Mouse (Mus musculus) embryonic facial prominence, embryonic 13.5 days (tissue): ENCODE results near the gene Ctrc. TPM values are rescaled to one million over a fixed set of nuclear protein-coding genes. Genes with fewer than 3 reads are reported as not detected.
A peak's percentile ranks its signal among the peaks of the same experiment; 100 is the strongest.

ENCODE experiments used
- ATAC-seq: fragments of 200-750 bp; cut with Nextera tagmentation; 2 replicates; pipeline ENCODE4 v1.8.0; 2017; ENCODE audit warnings: low read depth; ENCODE audit not compliant: insufficient number of reproducible peaks, insufficient read depth, low FRiP score, low TSS enrichment
- H3K27ac ChIP-seq: fragments of 300-500 bp; sonication (generic); 2 replicates; pipeline ENCODE4 v1.5.1; 2015; ENCODE audit warnings: moderate library complexity, mild to moderate bottlenecking, inconsistent platforms
- H3K27me3 ChIP-seq: fragments of 300-500 bp; sonication (generic); 2 replicates; pipeline ENCODE4 v1.6.1; 2015; ENCODE audit warnings: mild to moderate bottlenecking, inconsistent platforms
- H3K36me3 ChIP-seq: fragments of 300-500 bp; sonication (generic); 2 replicates; pipeline ENCODE4 v1.6.1; 2015; ENCODE audit warnings: mild to moderate bottlenecking, inconsistent platforms
- H3K4me1 ChIP-seq: fragments of 300-500 bp; sonication (generic); 2 replicates; pipeline ENCODE4 v1.6.1; 2015; ENCODE audit warnings: inconsistent platforms
- H3K4me2 ChIP-seq: fragments of 300-500 bp; sonication (generic); 2 replicates; pipeline ENCODE4 v1.6.1; 2015; ENCODE audit warnings: moderate library complexity, mild to moderate bottlenecking, inconsistent platforms
- H3K4me3 ChIP-seq: fragments of 300-500 bp; sonication (generic); 2 replicates; pipeline ENCODE4 v1.5.1; 2015; ENCODE audit warnings: mild to moderate bottlenecking, inconsistent platforms
- H3K9ac ChIP-seq: fragments of 300-500 bp; sonication (generic); 2 replicates; pipeline ENCODE4 v1.6.1; 2015; ENCODE audit warnings: mild to moderate bottlenecking, inconsistent platforms
- H3K9me3 ChIP-seq: fragments of 300-500 bp; sonication (generic); 2 replicates; pipeline ENCODE4 v1.6.1; 2016; ENCODE audit warnings: inconsistent platforms
- WGBS: fragments of 180-500 bp; shearing (Covaris S2); methylation state at CpG from one replicate; pipeline ENCODE4 v1.1.7; 2015; ENCODE audit warnings: mixed read lengths; 5-methylcytosine and 5-hydroxymethylcytosine counted together
- polyA plus RNA-seq: library from polyadenylated mRNA; unstranded; fragments of >200 nt; fragmentation: Nextera tagmentation; extraction: Ambion mirVana; gene quantifications from 2 replicates; pipeline ENCODE4 v1.2.1, GENCODE M21; 2015

Gene Ctrc
- polyA plus RNA-seq, 1 experiment from 2014 or later = not detected

DNA sequence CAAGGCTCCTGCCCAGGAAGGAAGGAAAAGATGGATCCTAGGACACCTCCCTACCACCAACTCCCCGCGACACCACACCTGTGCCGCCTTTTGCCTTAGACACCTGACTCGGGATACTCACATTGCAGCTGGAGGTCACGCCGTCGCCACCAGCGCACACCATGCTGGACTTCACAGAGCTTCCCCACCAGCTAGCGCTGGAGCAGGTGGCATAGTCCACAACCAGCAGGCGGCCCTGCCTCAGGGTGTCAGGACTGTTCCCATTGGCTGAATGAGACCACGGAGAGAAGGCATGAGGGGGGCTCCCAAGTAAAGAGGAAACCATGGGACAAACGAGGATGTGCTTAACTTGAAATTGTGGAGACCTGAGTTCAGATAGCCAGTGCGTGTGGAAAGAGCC is 27.3 kb downstream of the Ctrc start:
- Histone ChIP-seq H3K36me3 (peaks cover 20% of the 10 kb centered on the region), H3K4me1 (peaks cover 7% of the 10 kb centered on the region; the same call in 1 of the 2 replicates), H3K9me3 (no peaks in the 10 kb centered on the region), H3K27me3 (no peaks in the 10 kb centered on the region), H3K4me2 (no peak overlapping the region), H3K9ac (no peak overlapping the region), H3K4me3 (no peak overlapping the region), H3K27ac (no peak overlapping the region)
- no peak for ATAC-seq
- WGBS = 90% methylated on average over 13 of the region's 13 CpGs

DNA sequence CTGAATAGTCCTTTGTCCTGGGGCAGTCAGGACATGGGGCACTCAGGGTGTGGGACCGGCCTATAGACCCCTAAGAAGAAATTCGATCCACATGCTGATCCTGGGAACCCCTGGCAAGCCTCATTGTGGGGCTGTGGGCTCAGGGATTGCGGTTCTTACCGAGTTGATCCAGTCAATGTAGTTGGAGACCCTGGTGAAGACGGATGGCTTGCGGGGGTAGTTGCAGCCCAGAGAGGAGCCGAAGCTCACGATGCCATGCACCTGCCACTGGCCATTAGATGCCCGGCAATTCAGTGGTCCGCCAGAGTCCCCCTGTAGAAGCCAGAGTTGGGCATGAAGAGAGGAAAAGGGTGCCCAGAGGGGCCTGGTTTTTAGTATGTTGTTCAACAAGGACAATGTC is 28.5 kb downstream of the Ctrc start:
- 61% methylated on average over 10 of the region's 10 CpGs for WGBS
- Histone ChIP-seq H3K36me3 (peaks cover 31% of the 10 kb centered on the region), H3K9ac (no peak overlapping the region), H3K4me1 (peaks cover 7% of the 10 kb centered on the region; the same call in 1 of the 2 replicates), H3K27ac (no peak overlapping the region), H3K4me3 (no peak overlapping the region), H3K4me2 (no peak overlapping the region), H3K27me3 (no peaks in the 10 kb centered on the region), H3K9me3 (no peaks in the 10 kb centered on the region)
- no peak for ATAC-seq

DNA sequence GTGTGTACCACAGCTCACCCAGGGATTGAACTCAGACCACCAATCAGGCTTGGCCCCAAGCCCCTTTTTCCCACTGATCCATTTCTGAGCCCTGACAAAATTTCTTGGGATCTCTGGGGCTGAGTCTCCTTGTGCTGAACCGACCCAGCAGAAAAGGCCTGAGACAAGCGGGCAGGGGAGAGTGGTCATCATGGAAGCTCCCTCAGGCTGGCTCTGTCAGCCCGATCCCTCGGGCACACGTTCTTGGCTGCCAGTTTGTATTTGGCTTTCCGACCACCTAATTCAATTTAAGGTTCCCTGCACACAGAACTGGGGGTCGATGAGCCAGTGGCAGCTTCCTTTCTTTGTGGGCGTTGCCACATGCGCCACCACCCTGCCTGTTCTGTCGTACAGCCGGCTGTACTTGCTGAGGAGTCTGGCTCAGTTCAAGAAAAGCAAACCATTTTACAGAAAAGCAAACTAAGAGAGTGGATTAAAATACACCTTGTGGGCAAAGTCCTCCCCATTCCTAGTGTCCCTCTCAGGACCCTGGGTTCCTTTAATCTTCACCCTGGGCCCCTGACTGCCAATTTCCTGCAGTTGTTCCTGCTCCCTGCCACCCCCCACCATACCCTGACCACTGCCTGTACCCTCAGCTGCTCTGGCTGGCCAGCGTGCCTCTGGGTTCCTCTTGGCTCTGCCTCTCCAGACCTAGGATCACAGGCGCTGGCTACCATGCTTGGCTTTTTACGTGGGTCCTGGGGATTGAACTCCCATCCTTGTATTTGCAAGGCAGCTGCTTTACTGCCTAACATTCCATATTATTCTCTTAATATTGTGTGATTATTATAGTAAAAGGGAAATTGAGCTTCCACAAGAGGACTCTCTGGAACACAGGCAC is 29.1 kb downstream of the Ctrc start:
- Histone ChIP-seq H3K4me3 (no peak overlapping the region), H3K4me1 (peaks cover 7% of the 10 kb centered on the region; the same call in 1 of the 2 replicates), H3K27me3 (no peaks in the 10 kb centered on the region), H3K27ac (0 out of 2 replicates have a peak overlapping the region, but pooled peaks have one; percentile 33), H3K4me2 (no peak overlapping the region), H3K36me3 (peaks cover 38% of the 10 kb centered on the region), H3K9me3 (no peaks in the 10 kb centered on the region), H3K9ac (no peak overlapping the region)
- ATAC-seq = no peak
- WGBS = 50% methylated on average over 14 of the region's 14 CpGs

DNA sequence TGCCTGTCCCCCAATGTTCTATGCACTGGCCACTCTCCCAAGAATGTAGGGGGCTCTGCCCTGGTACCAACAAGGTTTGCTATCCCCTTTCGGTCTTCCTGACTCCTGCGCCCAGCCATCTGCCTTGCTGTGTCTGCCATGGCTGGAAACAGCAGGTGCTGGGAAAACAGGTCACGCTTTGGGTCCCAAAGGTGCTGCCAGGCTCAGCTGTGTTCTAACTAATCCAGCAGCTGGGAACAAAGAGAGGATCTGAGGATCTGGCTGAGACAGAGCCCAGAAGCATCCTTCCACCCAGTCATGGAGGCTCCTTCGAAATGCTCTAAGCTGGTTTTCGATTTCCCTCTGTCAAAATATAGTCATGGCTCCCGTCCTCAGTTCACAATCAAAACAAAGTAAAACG is 29.9 kb downstream of the Ctrc start:
- H3K4me3 ChIP-seq = no peak overlapping the region

DNA sequence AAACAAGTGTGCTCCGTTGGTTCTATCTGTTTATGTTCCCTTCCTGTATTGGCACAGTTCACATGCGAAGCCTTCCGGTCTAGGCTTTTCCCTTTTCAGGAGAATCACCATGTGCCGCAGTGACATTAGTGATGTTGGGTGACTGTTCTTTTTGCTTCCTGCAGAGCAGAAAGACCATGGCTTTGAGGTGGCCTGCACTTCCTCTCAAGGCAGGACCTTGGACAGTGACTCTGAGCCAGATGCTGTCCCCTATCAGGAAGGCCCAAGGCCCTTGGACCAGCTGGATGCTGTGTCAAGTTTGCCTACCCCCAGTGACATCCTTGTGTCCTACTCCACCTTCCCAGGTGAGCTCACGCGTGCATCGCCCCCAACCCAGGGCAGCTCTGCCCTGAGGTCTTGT is 34.8 kb downstream of the Ctrc start:
- H3K4me1 ChIP-seq = no peaks in the 10 kb centered on the region
- no peak overlapping the region for H3K9ac ChIP-seq
- ATAC-seq = no peak
- H3K27ac ChIP-seq = no peak overlapping the region
- WGBS = 95% methylated on average over 7 of the region's 7 CpGs
- no peak overlapping the region for H3K4me2 ChIP-seq
- peaks cover 94% of the 10 kb centered on the region for H3K36me3 ChIP-seq
- no peaks in the 10 kb centered on the region for H3K27me3 ChIP-seq
- no peak overlapping the region for H3K4me3 ChIP-seq
- H3K9me3 ChIP-seq = no peaks in the 10 kb centered on the region

More for the DNA sequence above, 29.9 kb downstream of the Ctrc start:
- Histone ChIP-seq H3K9ac (no peak overlapping the region), H3K36me3 (peaks cover 45% of the 10 kb centered on the region), H3K4me1 (peaks cover 7% of the 10 kb centered on the region; the same call in 1 of the 2 replicates), H3K4me2 (no peak overlapping the region), H3K27ac (no peak overlapping the region), H3K27me3 (no peaks in the 10 kb centered on the region), H3K9me3 (no peaks in the 10 kb centered on the region)
- WGBS = 82% methylated on average over 7 of the region's 7 CpGs
- ATAC-seq = no peak

DNA sequence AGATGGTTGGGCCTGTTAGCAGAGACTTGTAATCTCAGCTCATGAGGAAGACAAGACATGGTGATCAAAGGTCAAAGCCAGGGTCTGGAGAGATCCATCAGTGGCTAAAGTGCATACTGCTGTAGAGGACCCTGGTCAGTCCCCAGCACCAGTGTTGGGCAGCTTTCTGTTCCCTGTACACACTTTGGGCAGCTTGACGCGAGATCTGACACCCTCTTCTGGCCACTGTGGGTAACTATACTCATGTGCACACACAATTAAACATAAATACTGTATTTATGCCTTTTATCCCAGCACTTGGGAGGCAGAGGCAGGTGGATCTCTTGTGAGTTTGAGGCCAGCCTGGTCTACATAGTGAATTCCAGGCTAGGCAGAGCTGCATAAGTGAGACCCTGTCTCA is 35.2 kb downstream of the Ctrc start:
- 94% methylated on average over 2 of the region's 2 CpGs for WGBS
- H3K4me1 ChIP-seq = no peaks in the 10 kb centered on the region
- H3K9me3 ChIP-seq = no peaks in the 10 kb centered on the region
- H3K4me2 ChIP-seq = no peak overlapping the region
- H3K36me3 ChIP-seq = peaks cover 94% of the 10 kb centered on the region
- no peak overlapping the region for H3K9ac ChIP-seq
- no peak overlapping the region for H3K4me3 ChIP-seq
- H3K27ac ChIP-seq = no peak overlapping the region
- ATAC-seq = no peak
- no peaks in the 10 kb centered on the region for H3K27me3 ChIP-seq

DNA sequence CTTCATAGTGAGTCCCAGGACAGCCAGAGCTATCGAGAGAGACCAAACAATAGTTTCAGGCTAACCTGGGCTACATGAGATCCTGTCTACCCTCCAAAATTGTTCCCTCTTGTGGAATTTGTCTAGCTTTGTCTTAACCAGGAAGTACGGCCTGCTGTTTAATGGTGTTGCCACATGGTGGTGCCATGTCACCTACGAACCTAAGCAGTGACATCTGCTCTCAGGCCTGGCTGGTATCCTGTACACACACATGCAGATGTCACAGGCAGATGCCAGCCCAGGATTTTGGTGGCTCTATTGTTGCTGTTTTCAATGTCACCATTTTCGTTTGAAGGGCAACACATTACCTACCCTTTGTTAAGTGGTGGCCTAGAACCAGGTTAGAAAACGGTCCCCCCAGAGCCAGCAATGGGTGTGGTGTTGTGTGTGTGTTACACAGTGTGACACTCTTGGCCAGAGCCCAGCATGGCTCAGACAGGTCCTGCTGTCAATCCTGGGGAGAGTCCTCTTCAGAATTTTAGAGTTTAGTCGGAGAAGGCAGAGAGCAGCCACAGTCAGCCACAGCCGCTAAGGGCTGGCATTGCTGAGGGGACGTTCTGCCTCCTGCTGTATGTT is 36.2 kb downstream of the Ctrc start:
- H3K27ac ChIP-seq = no peak overlapping the region
- no peak overlapping the region for H3K4me2 ChIP-seq
- H3K9ac ChIP-seq = no peak overlapping the region
- no peak overlapping the region for H3K4me3 ChIP-seq
- H3K36me3 ChIP-seq = peaks cover 95% of the 10 kb centered on the region
- no peaks in the 10 kb centered on the region for H3K4me1 ChIP-seq
- no peaks in the 10 kb centered on the region for H3K9me3 ChIP-seq
- WGBS = 79% methylated on average over 8 of the region's 8 CpGs
- H3K27me3 ChIP-seq = no peaks in the 10 kb centered on the region
- ATAC-seq = no peak

DNA sequence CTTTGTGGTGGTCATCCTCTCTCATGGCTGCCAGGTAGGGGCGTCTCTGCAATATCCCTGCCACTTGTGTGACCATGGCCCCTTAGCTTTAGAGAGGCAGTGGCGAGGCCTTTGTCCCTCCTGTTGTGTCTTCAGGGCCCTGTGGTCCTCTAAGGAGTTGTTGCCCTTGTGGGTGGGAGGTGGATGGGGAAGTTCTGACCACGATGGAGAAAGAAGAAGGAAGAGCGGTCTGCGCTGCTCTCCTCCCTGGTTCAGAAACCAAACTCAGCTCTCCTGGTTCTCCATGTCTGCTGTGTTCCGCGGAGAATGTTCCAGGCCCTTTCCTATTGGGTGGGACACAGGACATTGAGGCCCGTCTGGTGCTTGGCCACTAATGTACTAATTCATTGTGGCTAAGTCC is 40.3 kb downstream of the Ctrc start:
- no peak overlapping the region for H3K4me3 ChIP-seq
- 90% methylated on average over 8 of the region's 8 CpGs for WGBS
- no peaks in the 10 kb centered on the region for H3K27me3 ChIP-seq
- H3K4me2 ChIP-seq = no peak overlapping the region
- no peaks in the 10 kb centered on the region for H3K4me1 ChIP-seq
- H3K27ac ChIP-seq = no peak overlapping the region
- H3K9me3 ChIP-seq = no peaks in the 10 kb centered on the region
- no peak overlapping the region for H3K9ac ChIP-seq
- peaks cover 80% of the 10 kb centered on the region for H3K36me3 ChIP-seq
- no peak for ATAC-seq

DNA sequence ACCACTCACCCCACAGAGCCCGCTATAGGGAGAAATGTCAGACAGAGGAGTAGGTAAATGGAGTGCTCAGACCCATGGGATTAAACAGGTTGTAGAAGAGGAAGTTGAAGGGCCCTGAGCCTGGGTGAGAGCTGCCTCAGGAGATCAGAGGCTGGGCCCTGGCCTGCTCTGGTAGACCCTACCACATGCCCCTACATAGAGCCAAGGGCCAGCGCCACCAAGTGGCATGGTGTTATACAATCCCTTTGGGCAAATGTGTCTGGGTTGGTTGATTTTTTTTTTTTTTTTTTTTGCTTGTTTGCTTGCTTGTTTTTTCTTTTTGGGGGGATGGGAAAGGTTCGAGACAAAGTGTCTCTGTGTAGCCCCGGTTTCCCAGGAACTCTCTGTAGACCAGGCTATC is 42.1 kb downstream of the Ctrc start:
- no peak for ATAC-seq
- Histone ChIP-seq H3K27me3 (no peaks in the 10 kb centered on the region), H3K9ac (no peak overlapping the region), H3K36me3 (peaks cover 62% of the 10 kb centered on the region), H3K4me2 (no peak overlapping the region), H3K27ac (no peak overlapping the region), H3K4me3 (no peak overlapping the region), H3K9me3 (no peaks in the 10 kb centered on the region), H3K4me1 (no peaks in the 10 kb centered on the region)
- WGBS = 84% methylated on average over 4 of the region's 4 CpGs

DNA sequence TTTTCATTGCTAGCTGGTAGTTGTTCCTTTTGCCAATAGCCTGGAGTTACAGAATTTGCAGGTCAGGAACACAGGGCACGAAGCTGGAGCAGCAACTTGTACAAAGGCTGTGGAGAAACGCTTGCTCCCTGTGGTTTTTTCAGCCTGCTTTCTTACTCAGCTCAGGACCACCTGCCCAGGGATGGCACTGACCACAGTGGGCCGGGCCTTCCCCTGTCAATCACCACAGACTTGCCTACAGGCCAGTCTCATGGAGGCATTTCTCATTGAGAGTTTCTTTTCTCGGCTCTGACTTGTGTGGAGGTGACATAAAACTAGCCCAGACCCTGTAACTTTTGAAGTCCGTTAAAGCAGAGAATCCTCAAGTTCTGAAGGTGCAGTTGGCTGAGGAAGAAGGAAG is 48.6 kb downstream of the Ctrc start:
- ATAC-seq = no peak
- Histone ChIP-seq H3K4me2 (no peak overlapping the region), H3K4me1 (peaks cover 19% of the 10 kb centered on the region), H3K27ac (no peak overlapping the region), H3K36me3 (peaks cover 21% of the 10 kb centered on the region), H3K9me3 (no peaks in the 10 kb centered on the region), H3K9ac (no peak overlapping the region), H3K27me3 (no peaks in the 10 kb centered on the region), H3K4me3 (no peak overlapping the region)
- 86% methylated on average over 5 of the region's 5 CpGs for WGBS

DNA sequence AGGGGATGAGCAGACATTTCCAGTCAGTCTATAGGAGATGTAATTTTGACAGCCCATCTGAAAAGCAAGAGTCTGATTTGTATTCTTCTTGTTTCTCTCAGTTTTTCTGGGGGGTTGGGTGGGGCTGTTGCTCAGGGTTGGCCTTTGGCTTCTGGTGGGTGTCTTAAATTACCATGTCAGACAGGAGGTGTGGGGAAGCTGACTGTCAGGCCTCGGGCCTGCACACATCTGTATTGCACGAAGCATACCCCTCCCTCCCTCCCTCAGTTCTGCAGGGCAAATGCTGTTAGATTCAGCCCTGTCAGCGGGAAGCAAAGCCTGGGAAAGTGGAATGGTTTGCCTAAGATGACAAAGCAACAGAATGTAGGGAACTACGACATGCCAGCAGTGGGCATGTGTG is 49.2 kb downstream of the Ctrc start:
- Histone ChIP-seq H3K36me3 (peaks cover 21% of the 10 kb centered on the region), H3K9me3 (no peaks in the 10 kb centered on the region), H3K4me1 (peaks cover 19% of the 10 kb centered on the region), H3K4me2 (no peak overlapping the region), H3K4me3 (no peak overlapping the region), H3K9ac (0 out of 2 replicates have a peak overlapping the region, but pooled peaks have one; percentile 6), H3K27ac (no peak overlapping the region), H3K27me3 (no peaks in the 10 kb centered on the region)
- no peak for ATAC-seq
- 67% methylated on average over 4 of the region's 4 CpGs for WGBS

DNA sequence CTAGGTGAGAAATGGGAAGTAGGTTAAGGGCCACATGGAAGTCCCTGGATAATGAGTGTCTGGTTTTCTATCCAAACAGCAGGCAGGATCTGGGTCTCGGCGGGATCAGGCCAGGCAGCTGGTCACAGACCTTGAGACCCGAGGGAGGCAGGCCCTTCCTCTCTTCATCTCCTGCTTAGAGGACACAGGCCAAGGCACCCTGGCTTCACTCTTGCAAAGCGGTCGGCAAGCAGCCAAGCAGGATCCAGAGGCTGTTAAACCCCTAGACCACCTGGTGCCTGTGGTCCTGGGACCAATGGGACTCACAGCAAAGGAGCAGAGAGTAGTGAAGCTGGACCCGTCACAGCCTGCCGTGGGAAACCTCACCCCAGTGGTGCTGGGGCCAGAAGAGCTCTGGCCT is 49.8 kb downstream of the Ctrc start:
- H3K9me3 ChIP-seq = no peaks in the 10 kb centered on the region
- peaks cover 19% of the 10 kb centered on the region for H3K4me1 ChIP-seq
- H3K4me2 ChIP-seq = no peak overlapping the region
- H3K9ac ChIP-seq = 0 out of 2 replicates have a peak overlapping the region, but pooled peaks have one; percentile 6
- no peak overlapping the region for H3K27ac ChIP-seq
- no peaks in the 10 kb centered on the region for H3K27me3 ChIP-seq
- H3K4me3 ChIP-seq = no peak overlapping the region
- WGBS = 82% methylated on average over 7 of the region's 7 CpGs
- H3K36me3 ChIP-seq = peaks cover 21% of the 10 kb centered on the region
- ATAC-seq = no peak
